Mouse (Mus musculus): Measurements from ENCODE around the gene Gpr156. TPM values are rescaled to one million over a fixed set of nuclear protein-coding genes. Genes with fewer than 3 reads are reported as not detected.
"Not testable (repeated sequence)": the region's sequence is repeated elsewhere in the genome, so short reads cannot be mapped to it uniquely, and the experiment has no call there.

The Gpr156 gene
- polyA plus RNA-seq, 1 experiment from 2014 or later: 0.03 TPM

DNA sequence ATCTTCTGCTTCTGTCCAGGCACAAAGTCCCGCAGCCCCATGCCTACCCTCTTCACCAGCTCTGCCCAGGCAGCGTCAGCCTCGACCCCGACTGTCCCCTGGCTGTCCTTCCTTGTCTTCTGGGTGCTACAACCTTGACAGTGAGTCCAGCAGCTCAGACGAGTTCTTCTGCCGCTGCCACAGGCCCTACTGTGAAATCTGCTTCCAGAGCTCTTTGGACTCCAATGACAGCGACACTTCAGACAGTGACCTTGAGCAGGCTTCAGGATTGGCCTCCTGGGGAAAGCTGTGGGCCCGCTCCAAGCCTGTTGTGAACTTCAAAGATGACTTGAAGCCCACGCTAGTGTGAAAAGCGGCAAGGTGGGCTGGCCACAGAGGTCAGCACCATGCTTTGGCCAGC is 89.2 kb downstream of the Gpr156 start:
- no peak overlapping the region for H3K27ac ChIP-seq
- DNase-seq: no peak
- 77% methylated on average over 10 of the region's 10 CpGs for WGBS (ENCODE audit: insufficient replicate concordance)

DNA sequence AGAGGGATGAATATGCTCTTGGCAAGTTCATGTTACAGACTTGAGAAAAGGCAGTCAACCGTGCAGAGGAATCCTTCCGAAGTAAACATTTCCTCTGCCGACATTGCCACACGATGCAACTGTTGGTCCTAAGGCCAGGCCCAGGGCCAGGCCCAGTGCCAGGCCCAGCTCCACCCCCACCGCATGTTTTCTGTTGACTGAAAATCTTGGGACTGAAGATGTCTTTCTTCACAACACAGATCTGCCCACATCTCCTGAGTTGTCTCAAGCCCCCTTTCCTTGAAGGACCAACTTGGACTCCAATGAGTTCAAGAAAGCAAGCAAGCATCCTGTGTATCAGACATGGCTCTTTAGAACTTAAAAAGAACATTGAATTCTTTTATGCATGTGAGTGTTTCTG is 92.1 kb downstream of the Gpr156 start:
- no peaks in the 10 kb centered on the region for H3K9me3 ChIP-seq (replicated peaks)
- H3K27ac ChIP-seq: no peak overlapping the region
- H3K4me3 ChIP-seq (replicated peaks): no peak overlapping the region
- H3K9ac ChIP-seq: no peak overlapping the region
- H3K36me3 ChIP-seq: no peaks in the 10 kb centered on the region
- no peaks in the 10 kb centered on the region for H3K27me3 ChIP-seq
- H3K4me2 ChIP-seq: no peak overlapping the region
- WGBS (ENCODE audit: insufficient replicate concordance): 73% methylated on average over 5 of the region's 5 CpGs
- no peaks in the 10 kb centered on the region for H3K4me1 ChIP-seq (replicated peaks)
- no peak for ATAC-seq (ENCODE audit: low read depth)
- no peak for DNase-seq

More for the DNA sequence above, 89.2 kb downstream of the Gpr156 start:
- Histone ChIP-seq H3K27me3 (no peaks in the 10 kb centered on the region), H3K36me3 (no peaks in the 10 kb centered on the region), H3K4me3 (replicated peaks) (no peak overlapping the region), H3K4me1 (replicated peaks) (no peaks in the 10 kb centered on the region), H3K9me3 (replicated peaks) (no peaks in the 10 kb centered on the region), H3K9ac (no peak overlapping the region), H3K4me2 (no peak overlapping the region)
- no peak for ATAC-seq (ENCODE audit: low read depth)

DNA sequence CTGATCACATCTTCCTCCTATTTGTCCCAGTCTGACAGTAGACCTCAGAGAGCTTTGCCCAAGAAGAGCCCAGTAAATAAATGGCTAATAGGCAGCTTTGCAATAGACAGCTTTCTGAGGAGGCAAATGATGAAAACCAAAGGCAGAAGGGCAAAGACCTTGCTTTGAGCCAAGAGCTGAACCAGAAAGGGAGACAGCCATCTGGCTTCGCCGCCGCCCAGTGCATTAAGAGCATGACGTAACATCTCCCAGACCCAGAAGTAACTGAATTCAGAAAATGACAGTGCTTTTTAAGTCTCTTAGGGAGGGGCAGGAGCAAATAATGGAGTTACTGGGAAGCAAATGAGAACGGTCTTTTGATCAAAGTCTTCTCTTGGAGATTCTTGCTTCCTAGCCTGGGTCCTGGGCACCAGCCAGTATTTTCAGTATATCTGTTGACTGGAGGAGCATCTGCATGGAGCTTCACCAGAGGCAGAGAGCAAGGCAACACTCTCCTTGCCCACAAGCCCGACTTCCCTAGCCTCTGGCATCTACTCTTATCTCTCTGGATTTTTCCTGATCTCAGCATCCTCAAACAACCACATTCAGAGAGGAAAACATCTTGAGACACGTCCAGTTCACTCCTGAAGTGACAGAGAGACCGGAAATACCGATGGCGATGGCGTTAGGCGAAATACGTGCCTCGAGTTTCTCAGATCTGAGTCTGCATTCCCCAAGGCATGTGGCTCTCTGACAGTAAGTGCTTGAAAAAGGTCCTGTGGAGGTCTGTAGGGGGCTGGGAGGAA is 92.9 kb downstream of the Gpr156 start:
- H3K36me3 ChIP-seq: no peaks in the 10 kb centered on the region
- DNase-seq (no peak), ATAC-seq (ENCODE audit: low read depth) (no peak)
- no peak overlapping the region for H3K4me3 ChIP-seq (replicated peaks)
- no peaks in the 10 kb centered on the region for H3K4me1 ChIP-seq (replicated peaks)
- no peak overlapping the region for H3K4me2 ChIP-seq
- no peaks in the 10 kb centered on the region for H3K9me3 ChIP-seq (replicated peaks)
- no peak overlapping the region for H3K9ac ChIP-seq
- H3K27ac ChIP-seq: no peak overlapping the region
- H3K27me3 ChIP-seq: no peaks in the 10 kb centered on the region
- 65% methylated on average over 14 of the region's 14 CpGs for WGBS (ENCODE audit: insufficient replicate concordance)

- no peak overlapping the region for H3K27ac ChIP-seq
- no peaks in the 10 kb centered on the region for H3K4me1 ChIP-seq (replicated peaks)
These were observed 95.2 kb downstream of the Gpr156 start for GRCm38 (mm10) chr16:38011486-38011885.

DNA sequence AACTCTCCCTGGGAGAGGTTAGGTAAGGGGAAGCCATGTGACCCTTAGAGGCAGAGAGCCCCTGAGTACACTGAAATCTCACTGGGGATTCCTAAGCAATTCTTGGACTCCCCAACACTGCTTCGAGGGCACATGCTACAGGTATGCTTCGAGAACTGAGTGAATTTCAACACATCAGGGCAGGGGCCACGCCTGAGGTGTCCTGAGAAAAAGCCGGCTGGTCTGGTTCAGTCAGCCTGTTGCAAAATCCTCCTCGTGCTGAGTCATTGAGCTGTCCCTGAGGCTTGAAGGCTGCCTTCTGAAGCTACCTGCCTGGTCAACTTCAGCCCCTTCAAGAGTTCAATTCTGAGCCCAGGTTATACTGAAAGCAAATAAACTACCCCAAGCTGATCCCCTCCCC is 96.1 kb downstream of the Gpr156 start:
- DNase-seq (no peak), ATAC-seq (ENCODE audit: low read depth) (no peak)
- Histone ChIP-seq H3K4me2 (no peak overlapping the region), H3K9ac (no peak overlapping the region), H3K9me3 (replicated peaks) (no peaks in the 10 kb centered on the region), H3K27me3 (no peaks in the 10 kb centered on the region), H3K4me1 (replicated peaks) (no peaks in the 10 kb centered on the region), H3K4me3 (replicated peaks) (no peak overlapping the region), H3K36me3 (no peaks in the 10 kb centered on the region), H3K27ac (no peak overlapping the region)
- WGBS (ENCODE audit: insufficient replicate concordance): 38% methylated on average over 5 of the region's 5 CpGs

More at GRCm38 (mm10) chr16:38011486-38011885, 95.2 kb downstream of the Gpr156 start:
- no peak overlapping the region for H3K9ac ChIP-seq
- no peak for DNase-seq
- H3K4me3 ChIP-seq (replicated peaks): no peak overlapping the region
- H3K27me3 ChIP-seq: no peaks in the 10 kb centered on the region
- H3K36me3 ChIP-seq: no peaks in the 10 kb centered on the region
- 73% methylated on average over 13 of the region's 13 CpGs for WGBS (ENCODE audit: insufficient replicate concordance)
- H3K9me3 ChIP-seq (replicated peaks): no peaks in the 10 kb centered on the region
- H3K4me2 ChIP-seq: no peak overlapping the region
- ATAC-seq (ENCODE audit: low read depth): no peak

DNA sequence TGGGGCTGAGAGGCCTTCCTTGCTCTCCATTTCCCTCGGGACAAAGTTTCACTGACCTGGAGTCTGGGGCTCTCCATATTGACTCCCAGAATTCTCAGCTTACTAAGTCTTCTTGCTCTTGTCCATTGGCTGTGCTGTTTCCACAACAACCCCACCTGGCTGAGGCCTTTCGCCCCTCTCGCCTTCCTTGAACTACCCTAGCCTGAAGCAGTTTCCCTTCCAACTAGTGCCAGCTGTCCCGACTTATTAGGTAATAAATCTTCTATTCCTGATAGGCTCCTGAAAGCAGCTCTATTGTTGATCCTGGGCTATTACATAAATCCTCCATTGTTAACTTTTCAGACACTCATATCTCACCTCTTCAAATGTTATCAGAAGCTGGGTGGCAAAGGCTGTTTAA is 96.6 kb downstream of the Gpr156 start:
- Histone ChIP-seq H3K4me2 (no peak overlapping the region), H3K4me3 (replicated peaks) (no peak overlapping the region), H3K27me3 (no peaks in the 10 kb centered on the region), H3K27ac (no peak overlapping the region), H3K4me1 (replicated peaks) (no peaks in the 10 kb centered on the region), H3K36me3 (no peaks in the 10 kb centered on the region), H3K9me3 (replicated peaks) (no peaks in the 10 kb centered on the region), H3K9ac (no peak overlapping the region)
- WGBS (ENCODE audit: insufficient replicate concordance): 51% methylated on average over 4 of the region's 4 CpGs
- DNase-seq (no peak), ATAC-seq (ENCODE audit: low read depth) (no peak)

- no peak overlapping the region for H3K4me3 ChIP-seq (replicated peaks)
- 73% methylated on average over 4 of the region's 4 CpGs for WGBS (ENCODE audit: insufficient replicate concordance)
- H3K27me3 ChIP-seq: no peaks in the 10 kb centered on the region
- H3K4me2 ChIP-seq: no peak overlapping the region
- H3K36me3 ChIP-seq: no peaks in the 10 kb centered on the region
- no peaks in the 10 kb centered on the region for H3K4me1 ChIP-seq (replicated peaks)
- no peak for DNase-seq
- no peaks in the 10 kb centered on the region for H3K9me3 ChIP-seq (replicated peaks)
- no peak overlapping the region for H3K27ac ChIP-seq
- H3K9ac ChIP-seq: no peak overlapping the region
- no peak for ATAC-seq (ENCODE audit: low read depth)
These were observed 98.7 kb downstream of the Gpr156 start for GRCm38 (mm10) chr16:38014951-38015350.

GRCm38 (mm10) chr16:38016928-38017524 is 100.7 kb downstream of the Gpr156 start:
- DNase-seq (no peak), ATAC-seq (ENCODE audit: low read depth) (no peak)
- no peak overlapping the region for H3K9ac ChIP-seq
- no peaks in the 10 kb centered on the region for H3K27me3 ChIP-seq
- no peaks in the 10 kb centered on the region for H3K4me1 ChIP-seq (replicated peaks)
- H3K4me2 ChIP-seq: no peak overlapping the region
- H3K4me3 ChIP-seq (replicated peaks): no peak overlapping the region
- no peaks in the 10 kb centered on the region for H3K9me3 ChIP-seq (replicated peaks)
- whole genome bisulfite sequencing (ENCODE audit: insufficient replicate concordance): 73% methylated on average over 8 of the region's 8 CpGs
- no peak overlapping the region for H3K27ac ChIP-seq
- no peaks in the 10 kb centered on the region for H3K36me3 ChIP-seq

- no peaks in the 10 kb centered on the region for H3K9me3 ChIP-seq (replicated peaks)
- no peak overlapping the region for H3K4me2 ChIP-seq
- no peak overlapping the region for H3K9ac ChIP-seq
- no peak overlapping the region for H3K27ac ChIP-seq
- H3K36me3 ChIP-seq: no peaks in the 10 kb centered on the region
- H3K4me1 ChIP-seq (replicated peaks): no peaks in the 10 kb centered on the region
- H3K27me3 ChIP-seq: no peaks in the 10 kb centered on the region
- no peak for ATAC-seq (ENCODE audit: low read depth)
- DNase-seq: no peak
- no peak overlapping the region for H3K4me3 ChIP-seq (replicated peaks)
- WGBS (ENCODE audit: insufficient replicate concordance): 34% methylated on average over 4 of the region's 4 CpGs
These were observed 101.7 kb downstream of the Gpr156 start for GRCm38 (mm10) chr16:38017958-38018376.

GRCm38 (mm10) chr16:38032644-38033043 is 116.3 kb downstream of the Gpr156 start:
- H3K27ac ChIP-seq: no peak overlapping the region
- no peak for DNase-seq
- H3K4me3 ChIP-seq (replicated peaks): no peak overlapping the region
- ATAC-seq (ENCODE audit: low read depth): no peak
- no peaks in the 10 kb centered on the region for H3K4me1 ChIP-seq (replicated peaks)
- H3K4me2 ChIP-seq: no peak overlapping the region
- no peaks in the 10 kb centered on the region for H3K36me3 ChIP-seq
- no peaks in the 10 kb centered on the region for H3K9me3 ChIP-seq (replicated peaks)
- no peak overlapping the region for H3K9ac ChIP-seq
- no peaks in the 10 kb centered on the region for H3K27me3 ChIP-seq
- 73% methylated on average over 9 of the region's 9 CpGs for WGBS (ENCODE audit: insufficient replicate concordance)

DNA sequence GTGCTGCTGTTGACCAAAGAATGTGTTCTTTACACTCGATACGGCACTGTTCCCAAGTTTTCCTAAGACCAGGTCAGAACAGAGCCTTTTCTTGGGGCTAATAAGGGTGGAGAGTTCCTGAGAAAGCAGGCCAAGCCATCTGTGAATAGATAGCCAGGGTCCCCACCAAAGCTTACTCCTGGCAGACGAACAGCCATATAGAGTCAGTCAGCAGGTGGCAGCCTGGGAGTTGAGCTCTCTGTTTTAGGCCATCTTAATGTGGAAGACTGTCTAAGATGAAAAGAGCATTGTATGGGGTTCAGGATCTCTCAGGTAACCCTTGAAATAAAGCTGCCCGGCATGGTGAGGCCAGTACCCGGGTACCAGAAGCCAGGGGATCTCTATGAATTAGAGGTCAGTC is 116.8 kb downstream of the Gpr156 start:
- ATAC-seq (ENCODE audit: low read depth) (no peak), DNase-seq (no peak)
- 68% methylated on average over 5 of the region's 5 CpGs for WGBS (ENCODE audit: insufficient replicate concordance)
- no peaks in the 10 kb centered on the region for H3K9me3 ChIP-seq (replicated peaks)
- no peak overlapping the region for H3K4me2 ChIP-seq
- H3K27ac ChIP-seq: no peak overlapping the region
- H3K36me3 ChIP-seq: no peaks in the 10 kb centered on the region
- no peak overlapping the region for H3K9ac ChIP-seq
- H3K27me3 ChIP-seq: no peaks in the 10 kb centered on the region
- H3K4me1 ChIP-seq (replicated peaks): no peaks in the 10 kb centered on the region
- H3K4me3 ChIP-seq (replicated peaks): no peak overlapping the region

GRCm38 (mm10) chr16:38038101-38038500 is 121.8 kb downstream of the Gpr156 start:
- WGBS (ENCODE audit: insufficient replicate concordance): 55% methylated on average over 4 of the region's 4 CpGs
- not testable (repeated sequence) for H3K27ac ChIP-seq

More at GRCm38 (mm10) chr16:38038101-38038500, 121.8 kb downstream of the Gpr156 start:
- ATAC-seq (ENCODE audit: low read depth); H3K9me3 ChIP-seq (replicated peaks); H3K36me3 ChIP-seq; H3K27me3 ChIP-seq; H3K4me2 ChIP-seq; DNase-seq; H3K4me3 ChIP-seq (replicated peaks); H3K9ac ChIP-seq; H3K4me1 ChIP-seq (replicated peaks): not testable (repeated sequence)

Data from liver, embryonic 13.5 days (tissue).